Comparison of ENCODE assay signal across 8 mouse cellular contexts in genomic region chr15:89497391-89498048, GRCm38 (mm10). TPM values are rescaled to one million over a fixed set of nuclear protein-coding genes. Genes with fewer than 3 reads are reported as not detected.
DNase-seq lines count a peak whose midpoint lies in the region; ATAC-seq lines count a peak whose summit lies in the region.

No protein-coding gene starts in this region.

- intact Hi-C loops in gastrocnemius, postnatal 14 days (cut with DNase I; ENCODE audit: low total_unique reads) = no loop called here

- peak; percentile 77 for ATAC-seq in heart, embryonic 12.5 days (ENCODE audit: insufficient number of reproducible peaks, low FRiP score)
- peak; percentile 8; the same call in 1 of the 2 replicates for ATAC-seq in kidney, embryonic 15.5 days (replicated peaks; ENCODE audit: low FRiP score)
- no peak for ATAC-seq in erythroblast, adult 5-6 weeks (replicated peaks; ENCODE audit: low FRiP score, poor library complexity, severe bottlenecking)
- ATAC-seq in inflammation-experienced regulatory T-cells, adult 6 months = no peak

- H3K27ac ChIP-seq in heart, embryonic 12.5 days (ENCODE audit: poor library complexity, severe bottlenecking) = peak overlapping the region; percentile 76
- H3K27ac ChIP-seq in kidney, embryonic 15.5 days = peak overlapping the region; percentile 64

- DNase-seq in gastrocnemius, postnatal 14 days = peak; percentile 24
- no peak for DNase-seq in gastrocnemius, postnatal 10 days
- DNase-seq in lung, postnatal 10 days = peak; percentile 86
- no peak for DNase-seq in urinary bladder, postnatal 25 days (ENCODE audit: low spot score)

- H3K36me3 ChIP-seq in heart, embryonic 12.5 days = no peaks in the 10 kb centered on the region; the same call in 1 of the 2 replicates
- H3K36me3 ChIP-seq in kidney, embryonic 15.5 days = no peaks in the 10 kb centered on the region

- H3K9ac ChIP-seq in heart, embryonic 12.5 days = peak overlapping the region; percentile 78; the same call in 1 of the 2 replicates
- H3K9ac ChIP-seq in kidney, embryonic 15.5 days = no peak overlapping the region

- H3K9me3 ChIP-seq in heart, embryonic 12.5 days (replicated peaks) = no peaks in the 10 kb centered on the region
- H3K9me3 ChIP-seq in kidney, embryonic 15.5 days (replicated peaks) = no peaks in the 10 kb centered on the region

- 18% methylated on average over 4 of the region's 4 CpGs for WGBS in heart, embryonic 12.5 days
- 24% methylated on average over 4 of the region's 4 CpGs for WGBS in kidney, embryonic 15.5 days

- H3K4me3 ChIP-seq in heart, embryonic 12.5 days = peak overlapping the region; percentile 79
- H3K4me3 ChIP-seq in kidney, embryonic 15.5 days (replicated peaks) = peak overlapping the region; percentile 62

- no peak overlapping the region for H3K4me2 ChIP-seq in heart, embryonic 12.5 days
- H3K4me2 ChIP-seq in kidney, embryonic 15.5 days = 0 out of 2 replicates have a peak overlapping the region, but pooled peaks have one; percentile 10

- H3K4me1 ChIP-seq in heart, embryonic 12.5 days (replicated peaks) = peaks cover 22% of the 10 kb centered on the region
- peaks cover 31% of the 10 kb centered on the region for H3K4me1 ChIP-seq in kidney, embryonic 15.5 days

- H3K27me3 ChIP-seq in heart, embryonic 12.5 days (replicated peaks) = peaks cover 58% of the 10 kb centered on the region
- H3K27me3 ChIP-seq in kidney, embryonic 15.5 days = peaks cover 43% of the 10 kb centered on the region

RNA-seq across cellular contexts. Expression of gene Shank3, which starts 1.9 kb away (rescaled TPM):
- total RNA-seq in gastrocnemius, postnatal 14 days (2021) = 10 to 100 TPM; 15.2 to 25.8 TPM
- total RNA-seq in gastrocnemius, postnatal 10 days (2021) = 10 to 100 TPM; 24.8 to 36.1 TPM
- polyA plus RNA-seq in heart, embryonic 12.5 days (2016; fragmentation: Nextera tagmentation; extraction: Ambion mirVana) = 2.9 and 3.0 TPM in 2 replicates
- polyA plus RNA-seq in kidney, embryonic 15.5 days (2015; fragmentation: Nextera tagmentation; extraction: Ambion mirVana) = 1.8 and 2.2 TPM in 2 replicates
- total RNA-seq in erythroblast, adult 5-6 weeks (2015; ENCODE audit: low replicate concordance) = 0.63 and 0.77 TPM in 2 replicates
- total RNA-seq in erythroblast, adult 5-6 weeks (2017; ENCODE audit: low replicate concordance) = 0.98 and 1.0 TPM in 2 replicates
- not detected for polyA plus RNA-seq in inflammation-experienced regulatory T-cells, adult 6 months (2017; shearing (Covaris generic))

RNA-seq across cellular contexts. Expression of gene Arsa, which starts 20.3 kb away (rescaled TPM):
- 1 to 10 TPM; 7.2 to 7.4 TPM for total RNA-seq in gastrocnemius, postnatal 14 days (2021)
- total RNA-seq in gastrocnemius, postnatal 10 days (2021) = 10 to 100 TPM in 1 of 2 experiments, 1 to 10 TPM in 1; 6.5 to 11.0 TPM
- polyA plus RNA-seq in heart, embryonic 12.5 days (2016; fragmentation: Nextera tagmentation; extraction: Ambion mirVana) = 14.9 and 15.0 TPM in 2 replicates
- polyA plus RNA-seq in kidney, embryonic 15.5 days (2015; fragmentation: Nextera tagmentation; extraction: Ambion mirVana) = 14.4 and 18.7 TPM in 2 replicates
- total RNA-seq in erythroblast, adult 5-6 weeks (2015; ENCODE audit: low replicate concordance) = 0.42 TPM in 1 of 2 replicates, not detected in the other
- 1.5 and 2.2 TPM in 2 replicates for total RNA-seq in erythroblast, adult 5-6 weeks (2017; ENCODE audit: low replicate concordance)
- 10 to 100 TPM in 1 of 3 experiments, 1 to 10 TPM in 2; 4.9 to 12.1 (median 6.8) TPM for polyA plus RNA-seq in inflammation-experienced regulatory T-cells, adult 6 months (2017; shearing (Covaris generic))

RNA-seq across cellular contexts. Expression of gene Mapk8ip2, which starts 43.8 kb away (rescaled TPM):
- under 1 TPM; 0.16 to 0.25 TPM for total RNA-seq in gastrocnemius, postnatal 14 days (2021)
- total RNA-seq in gastrocnemius, postnatal 10 days (2021) = under 1 TPM; 0.23 to 0.26 TPM
- polyA plus RNA-seq in heart, embryonic 12.5 days (2016; fragmentation: Nextera tagmentation; extraction: Ambion mirVana) = 0.36 and 0.49 TPM in 2 replicates
- polyA plus RNA-seq in kidney, embryonic 15.5 days (2015; fragmentation: Nextera tagmentation; extraction: Ambion mirVana) = 0.77 and 1.7 TPM in 2 replicates
- total RNA-seq in erythroblast, adult 5-6 weeks (2015; ENCODE audit: low replicate concordance) = 0.19 and 0.21 TPM in 2 replicates
- total RNA-seq in erythroblast, adult 5-6 weeks (2017; ENCODE audit: low replicate concordance) = 0.14 and 0.34 TPM in 2 replicates
- polyA plus RNA-seq in inflammation-experienced regulatory T-cells, adult 6 months (2017; shearing (Covaris generic)) = under 1 TPM in 2 of 3 experiments, not detected in 1; 0.08 to 0.40 TPM

Comparison
In these comparisons a context has a peak if more than half of its experiments do, and no peak if none do; other contexts are left out.
1. DNase-seq: peak in gastrocnemius, postnatal 14 days (single experiment) and lung, postnatal 10 days (single experiment); none in gastrocnemius, postnatal 10 days (single experiment) and urinary bladder, postnatal 25 days (single experiment).
2. ATAC-seq: peak in heart, embryonic 12.5 days (single experiment) and kidney, embryonic 15.5 days (single experiment); none in erythroblast, adult 5-6 weeks (single experiment) and inflammation-experienced regulatory T-cells, adult 6 months (single experiment).
3. RNA of gene Shank3, which starts 1.9 kb away (total RNA-seq): 24.8 to 36.1 TPM in gastrocnemius, postnatal 10 days and 15.2 to 25.8 TPM in gastrocnemius, postnatal 14 days; 0.63 to 1.0 TPM in erythroblast, adult 5-6 weeks; every median in the first group is over 4 times any median in the second.